26 mouse cellular contexts compared by ENCODE assay signal in the genomic region with DNA sequence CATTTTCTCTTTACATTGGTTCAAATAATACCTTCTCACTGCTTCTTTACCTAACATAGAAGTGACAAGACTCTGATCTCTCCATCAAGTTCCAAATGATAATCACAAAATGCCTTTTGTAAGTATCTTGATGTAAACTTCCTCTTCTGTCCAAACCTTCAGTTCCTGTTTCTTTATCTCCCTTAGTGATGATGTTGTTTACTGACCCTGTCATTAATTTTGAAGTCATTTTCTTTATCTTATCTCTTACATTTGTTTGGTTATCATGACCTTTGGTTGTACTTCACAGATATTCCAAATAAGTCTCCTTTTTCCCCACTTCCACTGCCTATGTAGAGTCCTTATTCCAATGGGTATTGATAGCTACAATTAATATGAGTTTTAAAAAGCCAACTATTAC.
DNase-seq lines count a peak whose midpoint lies in the region; ATAC-seq and TF ChIP-seq lines count a peak whose summit lies in the region.
"Had no signal": no experiment of that assay in that cellular context is flagged by ENCODE, and none has a peak within 500 bp of the region (broad histone marks: within the 10 kb centered on the region; RNA-seq: fewer than 3 reads in every experiment).

No protein-coding gene starts in this region.

- peak; percentile 74 to 91 for TF ChIP-seq EP300 in MEL (IDR thresholded peaks at IDR 0.05; ENCODE audit: low read depth in 1 of 2, low read length in 2 of 2)

- no peaks in the 10 kb centered on the region for H3K9me3 ChIP-seq in MEL (replicated peaks; ENCODE audit: insufficient read depth, low read length)
- H3K9me3 ChIP-seq: embryonic facial prominence, embryonic 10.5 days; embryonic facial prominence, embryonic 13.5 days; forebrain, embryonic 12.5 days; forebrain, embryonic 15.5 days; heart, embryonic 10.5 days; hindbrain, embryonic 15.5 days had no signal

- intact Hi-C loops in heart, postnatal 10 days (cut with DNase I): no loop called here

- H3K27ac ChIP-seq in MEL (ENCODE audit: control insufficient read depth, low read depth, low read length): no peak overlapping the region
- H3K27ac ChIP-seq: embryonic facial prominence, embryonic 10.5 days; embryonic facial prominence, embryonic 13.5 days; forebrain, embryonic 12.5 days; forebrain, embryonic 15.5 days; heart, embryonic 10.5 days; heart, embryonic 13.5 days; hindbrain, embryonic 12.5 days; hindbrain, embryonic 15.5 days had no signal

- no peaks in the 10 kb centered on the region for H3K79me2 ChIP-seq in MEL (ENCODE audit: control insufficient read depth, insufficient read depth, low read length, poor library complexity)

- peak; percentile 67 for ATAC-seq in granulocyte monocyte progenitor cell, adult 5-6 weeks (replicated peaks; ENCODE audit: poor library complexity, severe bottlenecking)
- ATAC-seq in monocyte, adult 5-6 weeks (replicated peaks; ENCODE audit: insufficient number of reproducible peaks, low FRiP score, low TSS enrichment, poor library complexity, severe bottlenecking): 0 out of 2 replicates have a peak, but pooled peaks have one; percentile 43
- ATAC-seq: activated CD4-positive, CD25-positive, alpha-beta regulatory T cell, adult 4 months; forebrain, embryonic 15.5 days; intestine, postnatal 0 days had no signal

- peaks cover 0 to 11% of the 10 kb centered on the region in 2 experiments; a peak in 2 of 4 replicates for H3K36me3 ChIP-seq in MEL (ENCODE audit: control insufficient read depth in 1 of 2, insufficient read depth in 2 of 2, low read length in 2 of 2)
- H3K36me3 ChIP-seq: embryonic facial prominence, embryonic 10.5 days; embryonic facial prominence, embryonic 13.5 days; forebrain, embryonic 12.5 days; forebrain, embryonic 15.5 days; heart, embryonic 10.5 days; heart, embryonic 13.5 days; hindbrain, embryonic 12.5 days; hindbrain, embryonic 15.5 days had no signal

- no peaks in the 10 kb centered on the region for H3K27me3 ChIP-seq in MEL (ENCODE audit: control insufficient read depth in 1 of 2, insufficient read depth in 2 of 2, low read length in 2 of 2)
- H3K27me3 ChIP-seq: embryonic facial prominence, embryonic 13.5 days; forebrain, embryonic 12.5 days; forebrain, embryonic 15.5 days; heart, embryonic 13.5 days; hindbrain, embryonic 12.5 days; hindbrain, embryonic 15.5 days had no signal

- H3K4me1 ChIP-seq in MEL (ENCODE audit: control insufficient read depth in 1 of 2, insufficient read depth in 2 of 2, low read length in 2 of 2): peaks cover 3% of the 10 kb centered on the region in 2 experiments
- H3K4me1 ChIP-seq: embryonic facial prominence, embryonic 10.5 days; embryonic facial prominence, embryonic 13.5 days; forebrain, embryonic 12.5 days; forebrain, embryonic 15.5 days; heart, embryonic 10.5 days; heart, embryonic 13.5 days; hindbrain, embryonic 12.5 days; hindbrain, embryonic 15.5 days had no signal

- H3K9ac ChIP-seq in MEL (ENCODE audit: control insufficient read depth, low read depth, low read length, poor library complexity, severe bottlenecking): no peak overlapping the region
- H3K9ac ChIP-seq: embryonic facial prominence, embryonic 13.5 days; forebrain, embryonic 12.5 days; forebrain, embryonic 15.5 days; heart, embryonic 13.5 days; hindbrain, embryonic 12.5 days; hindbrain, embryonic 15.5 days had no signal

- TF ChIP-seq RAD21 in MEL (IDR thresholded peaks at IDR 0.05; ENCODE audit: low read depth, low read length): no peak

- peak; percentile 46 for DNase-seq in MEL (ENCODE audit: low read depth, low spot score)
- DNase-seq in urinary bladder, postnatal 4 days (ENCODE audit: low spot score in 2 of 2): no peak
- no peak for DNase-seq in urinary bladder, postnatal 25 days (ENCODE audit: low spot score)
- DNase-seq in heart, postnatal 10 days: no peak
- DNase-seq: adrenal gland, adult 8-10 months; adrenal gland, postnatal 25 days; cerebellum, adult 18-20 months; cerebellum, adult 9-10 months; cerebellum, postnatal 14 days; embryo, embryonic 11 days; gastrocnemius, postnatal 10 days; gastrocnemius, postnatal 36 days; heart, adult 18-20 months had no signal

- H3K4me3 ChIP-seq in MEL (ENCODE audit: control insufficient read depth in 1 of 2, insufficient read depth in 1 of 2, low read depth in 2 of 2, low read length in 2 of 2): no peak overlapping the region
- H3K4me3 ChIP-seq: embryonic facial prominence, embryonic 10.5 days; embryonic facial prominence, embryonic 13.5 days; erythroblast, embryonic 14.5 days; forebrain, embryonic 12.5 days; forebrain, embryonic 15.5 days; heart, embryonic 10.5 days; heart, embryonic 13.5 days; hindbrain, embryonic 12.5 days; hindbrain, embryonic 15.5 days had no signal

- TF ChIP-seq POLR2A in MEL (IDR thresholded peaks at IDR 0.05; ENCODE audit: control insufficient read depth in 1 of 2, insufficient read depth in 1 of 2, low read depth in 1 of 2, low read length in 2 of 2, poor library complexity in 1 of 2): no peak

- no peak for TF ChIP-seq CTCF in MEL (IDR thresholded peaks at IDR 0.05 in 2 of 3, conservative IDR thresholded peaks at IDR 0.05 in 1 of 3; ENCODE audit: control insufficient read depth in 1 of 3, insufficient read depth in 1 of 3, low read depth in 2 of 3, low read length in 3 of 3, poor library complexity in 1 of 3, severe bottlenecking in 1 of 3)

TF ChIP-seq in MEL, 35 proteins besides CTCF, POLR2A, EP300 and RAD21:
- no peak for TF ChIP-seq TBP (IDR thresholded peaks at IDR 0.05; ENCODE audit: low read depth, low read length)
- no peak for TF ChIP-seq CHD2 (IDR thresholded peaks at IDR 0.05; ENCODE audit: low read length)
- peak; percentile 57; the same call in 1 of the 2 replicates for TF ChIP-seq ETS1 (IDR thresholded peaks at IDR 0.05; ENCODE audit: low read depth, low read length)
- TF ChIP-seq ELF1 (IDR thresholded peaks at IDR 0.05; ENCODE audit: low read depth, low read length): no peak
- no peak for TF ChIP-seq MEF2A (IDR thresholded peaks at IDR 0.05; ENCODE audit: extremely low read depth, insufficient replicate concordance, low read depth, low read length, poor library complexity, severe bottlenecking)
- TF ChIP-seq JUND (IDR thresholded peaks at IDR 0.05; ENCODE audit: low read depth, low read length): no peak
- TF ChIP-seq MAX (IDR thresholded peaks at IDR 0.05; ENCODE audit: low read length): no peak
- no peak for TF ChIP-seq CHD1 (IDR thresholded peaks at IDR 0.05; ENCODE audit: low read depth, low read length)
- TF ChIP-seq E2F4 (IDR thresholded peaks at IDR 0.05; ENCODE audit: borderline replicate concordance, low read depth, low read length): no peak
- TF ChIP-seq USF2 (IDR thresholded peaks at IDR 0.05; ENCODE audit: borderline replicate concordance in 1 of 2, insufficient read depth in 1 of 2, low read depth in 1 of 2, low read length in 2 of 2): no peak
- TF ChIP-seq GATA1 (IDR thresholded peaks at IDR 0.05; ENCODE audit: low read depth, low read length): peak; percentile 92
- no peak for TF ChIP-seq POLR2AphosphoS2 (IDR thresholded peaks at IDR 0.05; ENCODE audit: low read length)
- no peak for TF ChIP-seq MYC (IDR thresholded peaks at IDR 0.05; ENCODE audit: low read depth, low read length)
- TF ChIP-seq GABPA (IDR thresholded peaks at IDR 0.05; ENCODE audit: low read depth, low read length): no peak
- TF ChIP-seq RCOR1 (IDR thresholded peaks at IDR 0.05; ENCODE audit: low read depth, low read length): peak; percentile 59; the same call in 1 of the 2 replicates
- TF ChIP-seq MAZ (IDR thresholded peaks at IDR 0.05; ENCODE audit: low read depth, low read length): no peak
- no peak for TF ChIP-seq SMC3 (IDR thresholded peaks at IDR 0.05; ENCODE audit: low read depth, low read length)
- no peak for TF ChIP-seq ZKSCAN1 (IDR thresholded peaks at IDR 0.05; ENCODE audit: low read depth, low read length)
- TF ChIP-seq MYB (IDR thresholded peaks at IDR 0.05; ENCODE audit: low read depth, low read length): no peak
- TF ChIP-seq ZC3H11A (IDR thresholded peaks at IDR 0.05; ENCODE audit: low read depth, low read length): no peak
- no peak for TF ChIP-seq UBTF (IDR thresholded peaks at IDR 0.05; ENCODE audit: borderline replicate concordance, insufficient read depth, low read depth, low read length)
- TF ChIP-seq HCFC1 (IDR thresholded peaks at IDR 0.05; ENCODE audit: low read depth, low read length): no peak
- no peak for TF ChIP-seq ZMIZ1 (IDR thresholded peaks at IDR 0.05; ENCODE audit: low read depth, low read length)
- TF ChIP-seq TCF12 (IDR thresholded peaks at IDR 0.05; ENCODE audit: low read depth, low read length): peak; percentile 70
- TF ChIP-seq BHLHE40 (IDR thresholded peaks at IDR 0.05; ENCODE audit: borderline replicate concordance, low read depth, low read length): no peak
- TF ChIP-seq NELFE (IDR thresholded peaks at IDR 0.05; ENCODE audit: low read depth, low read length): no peak
- TF ChIP-seq TAL1 (IDR thresholded peaks at IDR 0.05; ENCODE audit: low read length): no peak
